Mouse (Mus musculus) cerebellum, adult 2 months (tissue): ENCODE results near the gene 1810046K07Rik. TPM values are rescaled to one million over a fixed set of nuclear protein-coding genes. Genes with fewer than 3 reads are reported as not detected.

Source experiments
- DNase-seq, 2 experiments: peaks; one replicate each; pipeline ENCODE4 v3.0.0; 2021
- H3K27ac ChIP-seq: fragments of 200-500 bp; 2 replicates; pipeline ENCODE4 v1.5.1; 2012; ENCODE audit warnings: low read length, control low read depth, inconsistent platforms; ENCODE audit not compliant: insufficient read depth
- H3K27me3 ChIP-seq: fragments of 200-500 bp; 2 replicates; pipeline ENCODE4 v1.6.1; 2012; ENCODE audit warnings: inconsistent platforms, mild to moderate bottlenecking, low read length, moderate library complexity; ENCODE audit not compliant: control insufficient read depth, insufficient read depth
- H3K4me1 ChIP-seq: fragments of 200-500 bp; 2 replicates; pipeline ENCODE4 v1.6.1; 2011; ENCODE audit warnings: low read length; ENCODE audit not compliant: control insufficient read depth, insufficient read depth
- H3K4me3 ChIP-seq: fragments of 200-500 bp; replicated peaks from 2 replicates; pipeline ENCODE3; 2011; ENCODE audit warnings: mild to moderate bottlenecking, low read depth, low read length, control low read depth; ENCODE audit not compliant: insufficient read depth
- CTCF ChIP-seq: fragments of 200-500 bp; IDR thresholded peaks from 2 replicates; pipeline ENCODE4 v1.5.1; 2011; ENCODE audit warnings: low read depth, mild to moderate bottlenecking, control low read depth, low read length, moderate library complexity, borderline replicate concordance; ENCODE audit not compliant: insufficient read depth
- POLR2A ChIP-seq: fragments of 200-500 bp; IDR thresholded peaks from 2 replicates; pipeline ENCODE4 v1.6.1; 2011; ENCODE audit warnings: low read length, control low read depth, borderline replicate concordance; ENCODE audit not compliant: insufficient read depth
- WGBS: fragments of 180-500 bp; shearing (Covaris S2); methylation state at CpG from one replicate; pipeline ENCODE4 v1.1.7; 2018; 5-methylcytosine and 5-hydroxymethylcytosine counted together
- polyA plus RNA-seq: library from polyadenylated mRNA; depleted of rRNA; stranded (reverse); fragments of >200 nt; gene quantifications from 2 replicates; pipeline ENCODE4 v1.2.3, GENCODE M21; 2012

Gene 1810046K07Rik
- polyA plus RNA-seq, 1 experiment = not detected

GRCm38 (mm10) chr9:51335294-51336010 is 6.7 kb upstream of the 1810046K07Rik start:
- no peaks in the 10 kb centered on the region for H3K27me3 ChIP-seq
- no peak overlapping the region for H3K27ac ChIP-seq
- 7% methylated on average over 8 of the region's 8 CpGs for WGBS
- peak overlapping the region; percentile 43 for H3K4me3 ChIP-seq
- no peaks in the 10 kb centered on the region for H3K4me1 ChIP-seq
- TF ChIP-seq CTCF = peak; percentile 97
- TF ChIP-seq POLR2A = no peak
- DNase-seq = peak; percentile 64 to 79

- TF ChIP-seq POLR2A (no peak), CTCF (no peak)
- no peak overlapping the region for H3K27ac ChIP-seq
- WGBS = 90% methylated on average over 13 of the region's 13 CpGs
Measured at GRCm38 (mm10) chr9:51331449-51332238, 2.9 kb upstream of the 1810046K07Rik start.

GRCm38 (mm10) chr9:51327555-51327903 is 1.2 kb downstream of the 1810046K07Rik start:
- WGBS = 80% methylated on average over 5 of the region's 5 CpGs
- no peak for DNase-seq
- TF ChIP-seq CTCF (no peak), POLR2A (no peak)
- no peaks in the 10 kb centered on the region for H3K27me3 ChIP-seq
- H3K4me3 ChIP-seq = no peak overlapping the region
- H3K27ac ChIP-seq = no peak overlapping the region
- no peaks in the 10 kb centered on the region for H3K4me1 ChIP-seq

More at GRCm38 (mm10) chr9:51331449-51332238, 2.9 kb upstream of the 1810046K07Rik start:
- Histone ChIP-seq H3K4me3 (no peak overlapping the region), H3K27me3 (no peaks in the 10 kb centered on the region), H3K4me1 (no peaks in the 10 kb centered on the region)
- DNase-seq = no peak

- H3K4me1 ChIP-seq = no peaks in the 10 kb centered on the region
- H3K4me3 ChIP-seq = no peak overlapping the region
- no peak overlapping the region for H3K27ac ChIP-seq
- WGBS = 86% methylated on average over 11 of the region's 11 CpGs
- DNase-seq = no peak
- TF ChIP-seq CTCF = no peak
- no peak for TF ChIP-seq POLR2A
- no peaks in the 10 kb centered on the region for H3K27me3 ChIP-seq
Measured at GRCm38 (mm10) chr9:51326619-51327554, 1.8 kb downstream of the 1810046K07Rik start.

GRCm38 (mm10) chr9:51324406-51325065 is 4.2 kb downstream of the 1810046K07Rik start:
- DNase-seq = no peak
- Histone ChIP-seq H3K27me3 (no peaks in the 10 kb centered on the region), H3K4me3 (no peak overlapping the region), H3K4me1 (no peaks in the 10 kb centered on the region), H3K27ac (no peak overlapping the region)
- TF ChIP-seq CTCF (no peak), POLR2A (no peak)
- 87% methylated on average over 7 of the region's 7 CpGs for WGBS

- WGBS = 88% methylated on average over 1 of the region's 1 CpGs
- no peak overlapping the region for H3K27ac ChIP-seq
- TF ChIP-seq CTCF = no peak
- TF ChIP-seq POLR2A = no peak
- H3K4me3 ChIP-seq = no peak overlapping the region
- H3K4me1 ChIP-seq = no peaks in the 10 kb centered on the region
- no peaks in the 10 kb centered on the region for H3K27me3 ChIP-seq
- no peak for DNase-seq
Measured at GRCm38 (mm10) chr9:51320096-51320495, 8.6 kb downstream of the 1810046K07Rik start.

GRCm38 (mm10) chr9:51318246-51318645 is 10.5 kb downstream of the 1810046K07Rik start:
- H3K4me3 ChIP-seq = no peak overlapping the region
- no peaks in the 10 kb centered on the region for H3K27me3 ChIP-seq
- H3K27ac ChIP-seq = no peak overlapping the region
- no peaks in the 10 kb centered on the region for H3K4me1 ChIP-seq
- no peak for DNase-seq
- 75% methylated on average over 4 of the region's 4 CpGs for WGBS
- TF ChIP-seq CTCF = no peak
- no peak for TF ChIP-seq POLR2A
